Mouse (Mus musculus) olfactory bulb, adult 2 months (tissue): ENCODE results near the gene Tsacc.

Experiments used
- CTCF ChIP-seq: fragments of 200-500 bp; IDR thresholded peaks from 2 replicates; pipeline ENCODE4 v1.5.1; 2012; ENCODE audit warnings: low read depth, mild to moderate bottlenecking, low read length, moderate library complexity; ENCODE audit not compliant: insufficient read depth
- POLR2A ChIP-seq: fragments of 200-500 bp; IDR thresholded peaks from 2 replicates; pipeline ENCODE4 v1.6.1; 2012; ENCODE audit warnings: mild to moderate bottlenecking, low read depth, low read length, moderate library complexity; ENCODE audit not compliant: insufficient read depth

GRCm38 (mm10) chr3:88237161-88237555, 59.6 kb downstream of the Tsacc start:
- TF ChIP-seq POLR2A (no peak), CTCF (no peak)
